Mouse (Mus musculus) CH12.LX (cell line): ENCODE measurements around the gene Cav1.

Experiments used
- CHD1 ChIP-seq: IDR thresholded peaks from 2 replicates; pipeline ENCODE4 v1.6.1; 2012; ENCODE audit warnings: low read depth, low read length, improper control_type of control experiment, inconsistent platforms
- CTCF ChIP-seq, 2 experiments: IDR thresholded peaks in 1 of 2; conservative IDR thresholded peaks in 1 of 2; 2 replicates each; pipeline ENCODE4 v1.5.1; 2011 to 2012; ENCODE audit warnings: low read depth in 2 of 2, low read length in 2 of 2, improper control_type of control experiment in 1 of 2, inconsistent platforms in 1 of 2, mild to moderate bottlenecking in 1 of 2, moderate library complexity in 1 of 2
- E2F4 ChIP-seq: IDR thresholded peaks from 2 replicates; pipeline ENCODE4 v1.6.1; 2011; ENCODE audit warnings: low read depth, low read length, improper control_type of control experiment; ENCODE audit not compliant: insufficient replicate concordance
- EP300 ChIP-seq: IDR thresholded peaks from 2 replicates; pipeline ENCODE4 v1.6.1; 2011; ENCODE audit warnings: low read length, improper control_type of control experiment
- GABPA ChIP-seq: IDR thresholded peaks from 2 replicates; pipeline ENCODE4 v1.6.1; 2012; ENCODE audit warnings: low read depth, low read length, improper control_type of control experiment, inconsistent platforms; ENCODE audit not compliant: insufficient replicate concordance
- HCFC1 ChIP-seq: IDR thresholded peaks from 2 replicates; pipeline ENCODE4 v1.6.1; 2012; ENCODE audit warnings: low read depth, mild to moderate bottlenecking, inconsistent platforms, low read length, improper control_type of control experiment
- MAFK ChIP-seq: IDR thresholded peaks from 2 replicates; pipeline ENCODE4 v1.6.1; 2011; ENCODE audit warnings: low read length, improper control_type of control experiment; ENCODE audit not compliant: insufficient replicate concordance
- MYC ChIP-seq: IDR thresholded peaks from 2 replicates; pipeline ENCODE4 v1.6.1; 2011; ENCODE audit warnings: low read depth, mild to moderate bottlenecking, improper control_type of control experiment, low read length
- POLR2A ChIP-seq: IDR thresholded peaks from 2 replicates; pipeline ENCODE4 v1.6.1; 2011; ENCODE audit warnings: low read depth, mild to moderate bottlenecking, improper control_type of control experiment, low read length
- RAD21 ChIP-seq: IDR thresholded peaks from 2 replicates; pipeline ENCODE4 v1.6.1; 2011; ENCODE audit warnings: low read depth, mild to moderate bottlenecking, low read length, improper control_type of control experiment, moderate library complexity
- RCOR1 ChIP-seq: conservative IDR thresholded peaks from 2 replicates; pipeline ENCODE4 v1.6.1; 2012; ENCODE audit warnings: low read depth, mild to moderate bottlenecking, inconsistent platforms, low read length, improper control_type of control experiment
- TBP ChIP-seq: conservative IDR thresholded peaks from 2 replicates; pipeline ENCODE4 v1.6.1; 2011; ENCODE audit warnings: low read depth, low read length, improper control_type of control experiment
- USF2 ChIP-seq: conservative IDR thresholded peaks from 2 replicates; pipeline ENCODE4 v1.6.1; 2011; ENCODE audit warnings: low read depth, low read length, improper control_type of control experiment
- ZC3H11A ChIP-seq: IDR thresholded peaks from 2 replicates; pipeline ENCODE4 v1.6.1; 2012; ENCODE audit warnings: low read depth, mild to moderate bottlenecking, inconsistent platforms, low read length, improper control_type of control experiment

DNA sequence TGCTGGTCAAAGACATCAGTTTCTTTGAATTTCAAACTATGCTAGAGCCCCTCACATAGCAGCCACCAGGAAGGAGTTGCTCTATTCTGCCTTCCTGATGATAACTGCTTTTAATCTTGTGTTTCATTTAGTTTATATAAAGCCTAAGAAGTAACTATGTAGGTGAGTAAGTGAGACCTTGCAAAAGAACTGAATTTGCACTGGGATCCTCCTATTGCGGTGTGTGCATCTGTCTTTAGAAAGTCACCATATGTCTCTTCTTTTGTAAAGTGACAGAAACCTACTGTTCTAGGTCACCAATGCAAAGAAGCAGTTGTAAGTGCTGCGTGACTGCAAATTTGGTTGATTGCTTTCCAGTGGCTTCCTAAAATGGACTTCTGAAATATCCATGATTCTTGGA, 31.6 kb downstream of the Cav1 start:
- no peak for TF ChIP-seq ZC3H11A
- no peak for TF ChIP-seq EP300
- no peak for TF ChIP-seq POLR2A
- TF ChIP-seq MYC = no peak
- TF ChIP-seq HCFC1 = no peak
- no peak for TF ChIP-seq CTCF (conservative IDR thresholded peaks at IDR 0.05 in 1 of 2, IDR thresholded peaks at IDR 0.05 in 1 of 2; ENCODE audit: low read depth in 2 of 2, low read length in 2 of 2)
- no peak for TF ChIP-seq E2F4
- no peak for TF ChIP-seq TBP
- TF ChIP-seq CHD1 = no peak
- TF ChIP-seq MAFK = no peak
- no peak for TF ChIP-seq RCOR1
- no peak for TF ChIP-seq GABPA
- TF ChIP-seq RAD21 = no peak
- no peak for TF ChIP-seq USF2
